Mouse (Mus musculus) thymus, adult 2 months (tissue): ENCODE results near the gene Mmadhc. TPM values are rescaled to one million over a fixed set of nuclear protein-coding genes. Genes with fewer than 3 reads are reported as not detected.

Experiments
- DNase-seq: peaks from one replicate; pipeline ENCODE4 v3.0.0; 2021
- H3K27ac ChIP-seq: fragments of 200-500 bp; 2 replicates; pipeline ENCODE4 v1.5.1; 2012; ENCODE audit warnings: low read length, control low read depth; ENCODE audit not compliant: control insufficient read depth, insufficient read depth
- H3K27me3 ChIP-seq: fragments of 200-500 bp; 2 replicates; pipeline ENCODE4 v1.6.1; 2012; ENCODE audit warnings: mild to moderate bottlenecking, low read length, moderate library complexity, mixed read lengths; ENCODE audit not compliant: control insufficient read depth, insufficient read depth
- H3K36me3 ChIP-seq: fragments of 200-500 bp; 2 replicates; pipeline ENCODE4 v1.6.1; 2012; ENCODE audit warnings: mild to moderate bottlenecking, low read length, moderate library complexity; ENCODE audit not compliant: control insufficient read depth, insufficient read depth
- H3K4me1 ChIP-seq: fragments of 200-500 bp; replicated peaks from 2 replicates; pipeline ENCODE4 v1.6.1; 2012; ENCODE audit warnings: low read length; ENCODE audit not compliant: control insufficient read depth, insufficient read depth
- H3K4me3 ChIP-seq: fragments of 200-500 bp; 2 replicates; pipeline ENCODE4 v1.5.1; 2012; ENCODE audit warnings: mild to moderate bottlenecking, low read length, control low read depth, moderate library complexity; ENCODE audit not compliant: control insufficient read depth, insufficient read depth
- CTCF ChIP-seq: fragments of 200-500 bp; IDR thresholded peaks from 2 replicates; pipeline ENCODE4 v1.5.1; 2012; ENCODE audit warnings: mild to moderate bottlenecking, control low read depth, low read length, moderate library complexity, borderline replicate concordance; ENCODE audit not compliant: control insufficient read depth, poor library complexity, insufficient read depth; ENCODE audit errors: extremely low read depth
- POLR2A ChIP-seq: fragments of 200-500 bp; IDR thresholded peaks from 2 replicates; pipeline ENCODE4 v1.6.1; 2012; ENCODE audit warnings: mild to moderate bottlenecking, low read length, control low read depth, moderate library complexity; ENCODE audit not compliant: control insufficient read depth, poor library complexity, insufficient read depth; ENCODE audit errors: extremely low read depth
- WGBS: fragments of 180-500 bp; shearing (Covaris S2); methylation state at CpG from one replicate; pipeline ENCODE4 v1.1.7; 2018; 5-methylcytosine and 5-hydroxymethylcytosine counted together
- polyA plus RNA-seq: library from polyadenylated mRNA; depleted of rRNA; stranded (reverse); fragments of >200 nt; gene quantifications from 2 replicates; pipeline ENCODE4 v1.2.3, GENCODE M21; 2012

Gene Mmadhc
- polyA plus RNA-seq, 1 experiment = 59.5 TPM

GRCm38 (mm10) chr2:50291901-50292300 is 4.7 kb downstream of the Mmadhc start:
- no peak for DNase-seq
- Histone ChIP-seq H3K4me1 (peaks cover 3% of the 10 kb centered on the region), H3K27me3 (no peaks in the 10 kb centered on the region), H3K27ac (no peak overlapping the region), H3K4me3 (no peak overlapping the region), H3K36me3 (peaks cover 30% of the 10 kb centered on the region)
- TF ChIP-seq CTCF (no peak), POLR2A (no peak)
- 59% methylated on average over 2 of the region's 2 CpGs for WGBS

GRCm38 (mm10) chr2:50290754-50291153 is 5.8 kb downstream of the Mmadhc start:
- H3K4me3 ChIP-seq = no peak overlapping the region
- H3K4me1 ChIP-seq = peaks cover 3% of the 10 kb centered on the region
- H3K27me3 ChIP-seq = no peaks in the 10 kb centered on the region
- TF ChIP-seq CTCF (no peak), POLR2A (no peak)
- no peak overlapping the region for H3K27ac ChIP-seq
- no peak for DNase-seq
- 91% methylated on average over 2 of the region's 2 CpGs for WGBS
- peaks cover 39% of the 10 kb centered on the region for H3K36me3 ChIP-seq

GRCm38 (mm10) chr2:50284781-50285180 is 11.8 kb downstream of the Mmadhc start:
- Histone ChIP-seq H3K27ac (no peak overlapping the region), H3K36me3 (peaks cover 56% of the 10 kb centered on the region), H3K4me3 (no peak overlapping the region), H3K4me1 (no peaks in the 10 kb centered on the region), H3K27me3 (no peaks in the 10 kb centered on the region)
- no peak for DNase-seq
- WGBS = 87% methylated on average over 3 of the region's 3 CpGs
- TF ChIP-seq CTCF (no peak), POLR2A (no peak)

DNA sequence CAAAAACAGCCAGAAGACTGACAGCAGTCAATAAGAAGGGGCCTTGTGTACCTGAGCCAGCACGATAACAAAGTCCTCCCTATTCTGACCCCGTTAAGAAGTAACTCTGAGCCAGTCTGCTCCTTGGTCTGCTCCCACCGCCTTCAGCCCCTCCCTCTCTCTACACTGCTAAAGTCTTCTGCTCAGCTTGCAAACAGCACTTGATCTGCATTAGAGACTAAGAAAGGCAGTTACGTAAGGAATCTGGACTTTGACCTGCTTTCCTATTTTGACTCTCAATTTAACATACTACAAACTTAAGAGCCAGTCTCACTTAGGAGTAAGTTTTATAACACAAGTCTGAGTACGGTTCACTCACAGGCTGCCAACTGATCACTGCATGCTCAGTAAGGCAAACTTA is 12.6 kb downstream of the Mmadhc start:
- Histone ChIP-seq H3K27me3 (no peaks in the 10 kb centered on the region), H3K4me3 (no peak overlapping the region), H3K4me1 (no peaks in the 10 kb centered on the region), H3K27ac (no peak overlapping the region), H3K36me3 (peaks cover 59% of the 10 kb centered on the region)
- 97% methylated on average over 5 of the region's 5 CpGs for WGBS
- no peak for TF ChIP-seq CTCF
- no peak for TF ChIP-seq POLR2A
- DNase-seq = no peak

DNA sequence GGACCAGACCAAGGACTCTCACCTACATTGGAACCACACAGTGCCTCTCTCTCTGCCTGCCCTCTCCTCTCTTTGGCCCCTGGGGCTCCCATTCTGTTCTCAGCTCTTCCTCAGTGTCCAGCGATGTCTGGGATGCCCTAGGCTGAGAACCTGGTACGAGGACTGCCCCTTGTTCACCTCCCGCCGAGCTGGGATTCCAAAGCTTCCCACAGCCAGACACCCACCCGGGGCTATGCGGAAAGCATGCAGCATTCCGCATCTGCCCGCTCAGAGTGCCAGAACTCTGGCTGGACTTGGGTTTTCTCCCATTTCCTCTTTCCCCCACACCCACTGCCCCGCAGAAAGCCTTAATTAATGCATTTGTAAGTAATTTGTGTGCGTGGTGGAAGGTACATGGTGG is 19.9 kb downstream of the Mmadhc start:
- TF ChIP-seq CTCF (no peak), POLR2A (no peak)
- no peak for DNase-seq
- Histone ChIP-seq H3K4me1 (no peaks in the 10 kb centered on the region), H3K36me3 (peaks cover 23% of the 10 kb centered on the region), H3K4me3 (no peak overlapping the region), H3K27me3 (no peaks in the 10 kb centered on the region), H3K27ac (no peak overlapping the region)
- 96% methylated on average over 10 of the region's 10 CpGs for WGBS

DNA sequence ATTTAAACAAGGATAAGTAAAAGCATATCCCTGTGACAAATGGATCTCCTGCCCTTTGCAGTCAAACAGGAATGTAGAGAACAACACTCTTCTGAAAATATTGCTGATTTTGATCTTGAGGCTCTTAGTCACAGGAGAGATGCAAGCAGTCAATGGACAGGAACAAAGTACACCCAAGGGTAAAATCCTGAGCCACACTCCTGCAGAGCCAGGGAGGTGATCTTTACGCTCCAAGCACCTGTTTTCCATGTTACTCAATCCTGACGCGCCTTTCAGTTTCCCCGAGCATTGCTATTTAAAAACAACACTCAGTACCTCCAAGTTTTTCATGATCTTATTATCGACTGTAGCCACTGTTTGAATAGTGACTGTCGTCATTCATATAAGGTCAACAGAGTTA is 23.2 kb downstream of the Mmadhc start:
- H3K27ac ChIP-seq = no peak overlapping the region
- 91% methylated on average over 6 of the region's 6 CpGs for WGBS
- DNase-seq = no peak
- H3K27me3 ChIP-seq = no peaks in the 10 kb centered on the region
- H3K36me3 ChIP-seq = peaks cover 5% of the 10 kb centered on the region; the same call in 1 of the 2 replicates
- no peak overlapping the region for H3K4me3 ChIP-seq
- TF ChIP-seq CTCF (no peak), POLR2A (no peak)
- no peaks in the 10 kb centered on the region for H3K4me1 ChIP-seq

- Histone ChIP-seq H3K4me1 (no peaks in the 10 kb centered on the region), H3K27me3 (no peaks in the 10 kb centered on the region), H3K27ac (no peak overlapping the region), H3K4me3 (no peak overlapping the region), H3K36me3 (no peaks in the 10 kb centered on the region)
- no peak for DNase-seq
- 36% methylated on average over 5 of the region's 5 CpGs for WGBS
- TF ChIP-seq CTCF = no peak
- no peak for TF ChIP-seq POLR2A
Measured at GRCm38 (mm10) chr2:50272165-50272564, 24.4 kb downstream of the Mmadhc start.
